18 mouse cellular contexts compared by ENCODE assay signal in genomic region chr1:171561639-171562225, GRCm38 (mm10). TPM values are rescaled to one million over a fixed set of nuclear protein-coding genes. Genes with fewer than 3 reads are reported as not detected.
DNase-seq lines count a peak whose midpoint lies in the region; ATAC-seq and TF ChIP-seq lines count a peak whose summit lies in the region.
"Had no signal": no experiment of that assay in that cellular context is flagged by ENCODE, and none has a peak within 500 bp of the region (broad histone marks: within the 10 kb centered on the region; RNA-seq: fewer than 3 reads in every experiment).

No protein-coding gene starts in this region.

- H3K36me3 ChIP-seq in liver, embryonic 12.5 days, result no peaks in the 10 kb centered on the region
- no peaks in the 10 kb centered on the region for H3K36me3 ChIP-seq in small intestine, adult 2 months (ENCODE audit: control insufficient read depth, insufficient read depth, low read length)
- H3K36me3 ChIP-seq: embryonic facial prominence, embryonic 13.5 days; G1E; limb, embryonic 12.5 days had no signal

- peak overlapping the region; percentile 62; the same call in 1 of the 2 replicates for H3K27ac ChIP-seq in liver, embryonic 12.5 days
- no peak overlapping the region for H3K27ac ChIP-seq in small intestine, adult 2 months (ENCODE audit: insufficient read depth, low read depth, low read length)
- H3K27ac ChIP-seq: embryonic facial prominence, embryonic 13.5 days; forebrain, embryonic 13.5 days; layer of hippocampus, adult 2 months; limb, embryonic 12.5 days had no signal

- no peak for TF ChIP-seq CTCF in small intestine, adult 2 months (IDR thresholded peaks at IDR 0.05; ENCODE audit: extremely low read depth, insufficient read length, insufficient replicate concordance, low read depth, low read length)

- no peaks in the 10 kb centered on the region for H3K9me3 ChIP-seq in liver, embryonic 12.5 days (replicated peaks)
- H3K9me3 ChIP-seq: embryonic facial prominence, embryonic 13.5 days; forebrain, embryonic 13.5 days; limb, embryonic 12.5 days had no signal

- 20% methylated on average over 8 of the region's 11 CpGs for WGBS in liver, embryonic 12.5 days (ENCODE audit: insufficient replicate concordance)
- 58% methylated on average over 9 of the region's 11 CpGs for WGBS in small intestine, adult 2 months

- H3K4me3 ChIP-seq in liver, embryonic 12.5 days, result peak overlapping the region; percentile 9; the same call in 1 of the 2 replicates
- H3K4me3 ChIP-seq in small intestine, adult 2 months (ENCODE audit: low read depth, low read length), result peak overlapping the region; percentile 34
- H3K4me3 ChIP-seq: embryonic facial prominence, embryonic 13.5 days; forebrain, embryonic 13.5 days; layer of hippocampus, adult 2 months; limb, embryonic 12.5 days had no signal

- peaks cover 17% of the 10 kb centered on the region for H3K4me1 ChIP-seq in liver, embryonic 12.5 days
- no peaks in the 10 kb centered on the region for H3K4me1 ChIP-seq in small intestine, adult 2 months (ENCODE audit: control insufficient read depth, insufficient read depth, insufficient read length, low read length)
- H3K4me1 ChIP-seq: embryonic facial prominence, embryonic 13.5 days; forebrain, embryonic 13.5 days; limb, embryonic 12.5 days had no signal

- no peak for TF ChIP-seq POLR2A in small intestine, adult 2 months (IDR thresholded peaks at IDR 0.05; ENCODE audit: low read depth, low read length)

- intact Hi-C loops in left cerebral cortex, postnatal 25 days (cut with DNase I), result no loop called here

- ATAC-seq in liver, embryonic 12.5 days, result no peak
- ATAC-seq: forebrain, embryonic 13.5 days had no signal

- H3K27me3 ChIP-seq in liver, embryonic 12.5 days (replicated peaks), result no peaks in the 10 kb centered on the region
- H3K27me3 ChIP-seq in small intestine, adult 2 months (ENCODE audit: control insufficient read depth, insufficient read depth, low read length), result no peaks in the 10 kb centered on the region
- H3K27me3 ChIP-seq: embryonic facial prominence, embryonic 13.5 days; forebrain, embryonic 13.5 days; limb, embryonic 12.5 days had no signal

- peak; percentile 13 to 15 for DNase-seq in cerebellum, postnatal 10 days
- no peak for DNase-seq in cerebellum, adult 9-11 months
- DNase-seq in spleen, adult 18-20 months, result peak; percentile 35 to 37
- DNase-seq in spleen, adult 12 weeks (ENCODE audit: low spot score), result no peak
- DNase-seq in left cerebral cortex, postnatal 25 days (ENCODE audit: low spot score in 2 of 2), result no peak
- DNase-seq in urinary bladder, postnatal 25 days (ENCODE audit: low spot score), result no peak
- DNase-seq: thymus, adult 2 months had no signal

- peak overlapping the region; percentile 43 for H3K4me2 ChIP-seq in liver, embryonic 12.5 days
- H3K4me2 ChIP-seq: embryonic facial prominence, embryonic 13.5 days; forebrain, embryonic 13.5 days; heart, embryonic 11.5 days; limb, embryonic 12.5 days had no signal

- H3K9ac ChIP-seq in liver, embryonic 12.5 days, result no peak overlapping the region
- H3K9ac ChIP-seq: embryonic facial prominence, embryonic 13.5 days; forebrain, embryonic 13.5 days; limb, embryonic 12.5 days had no signal

RNA-seq across cellular contexts. Expression of gene Cd244a, which starts 2.7 kb away (rescaled TPM):
- polyA plus RNA-seq in liver, embryonic 12.5 days (2016; fragmentation: Nextera tagmentation; extraction: Ambion mirVana), result 0.48 and 0.50 TPM in 2 replicates
- 1.2 and 2.0 TPM in 2 replicates for polyA plus RNA-seq in small intestine, adult 2 months (2012; rRNA removed)
- total RNA-seq in left cerebral cortex, postnatal 25 days (2021), result not detected
- total RNA-seq: layer of hippocampus, adult 2 months had no signal
- polyA plus RNA-seq: embryonic facial prominence, embryonic 13.5 days; forebrain, embryonic 13.5 days; G1E; heart, embryonic 11.5 days; hindbrain, embryonic 11.5 days had no signal

RNA-seq across cellular contexts. Expression of gene Itln1, which starts 26.6 kb away (rescaled TPM):
- not detected in 2 replicates for polyA plus RNA-seq in liver, embryonic 12.5 days (2016; fragmentation: Nextera tagmentation; extraction: Ambion mirVana)
- 566 and 2,950 TPM in 2 replicates for polyA plus RNA-seq in small intestine, adult 2 months (2012; rRNA removed)
- total RNA-seq in left cerebral cortex, postnatal 25 days (2021), result not detected
- total RNA-seq: G1E; gastrocnemius, adult 18-20 months; layer of hippocampus, adult 2 months had no signal
- polyA plus RNA-seq: embryonic facial prominence, embryonic 13.5 days; forebrain, embryonic 13.5 days; G1E; heart, embryonic 11.5 days; hindbrain, embryonic 11.5 days; kidney, adult 2 months; limb, embryonic 12.5 days had no signal

RNA-seq across cellular contexts. Expression of gene Ly9, which starts 45.5 kb away (rescaled TPM):
- polyA plus RNA-seq in liver, embryonic 12.5 days (2016; fragmentation: Nextera tagmentation; extraction: Ambion mirVana), result 0.41 and 0.78 TPM in 2 replicates
- polyA plus RNA-seq in small intestine, adult 2 months (2012; rRNA removed), result 0.85 and 1.5 TPM in 2 replicates
- total RNA-seq in left cerebral cortex, postnatal 25 days (2021), result not detected
- total RNA-seq: layer of hippocampus, adult 2 months had no signal
- polyA plus RNA-seq: forebrain, embryonic 13.5 days; G1E; heart, embryonic 11.5 days; hindbrain, embryonic 11.5 days had no signal

RNA-seq across cellular contexts. Expression of gene Alyref2, which starts 58.5 kb away (rescaled TPM):
- polyA plus RNA-seq in liver, embryonic 12.5 days (2016; fragmentation: Nextera tagmentation; extraction: Ambion mirVana), result 4.2 and 4.8 TPM in 2 replicates
- 3.6 and 5.0 TPM in 2 replicates for polyA plus RNA-seq in small intestine, adult 2 months (2012; rRNA removed)
- total RNA-seq in left cerebral cortex, postnatal 25 days (2021), result 1 to 10 TPM; 5.3 TPM

Comparison
In these comparisons a context has a peak if more than half of its experiments do, and no peak if none do; other contexts are left out.
1. DNase-seq: peak in cerebellum, postnatal 10 days (2 of 2) and spleen, adult 18-20 months (2 of 2); none in cerebellum, adult 9-11 months (single experiment), spleen, adult 12 weeks (single experiment), left cerebral cortex, postnatal 25 days (0 of 2) and urinary bladder, postnatal 25 days (single experiment).
2. RNA of gene Itln1, which starts 26.6 kb away (polyA plus RNA-seq): 566 to 2,950 TPM in small intestine, adult 2 months; not detected in liver, embryonic 12.5 days; every median in the first group is over 100 times any median in the second.